Comparison of ENCODE assay signal across 11 mouse cellular contexts in the genomic region with DNA sequence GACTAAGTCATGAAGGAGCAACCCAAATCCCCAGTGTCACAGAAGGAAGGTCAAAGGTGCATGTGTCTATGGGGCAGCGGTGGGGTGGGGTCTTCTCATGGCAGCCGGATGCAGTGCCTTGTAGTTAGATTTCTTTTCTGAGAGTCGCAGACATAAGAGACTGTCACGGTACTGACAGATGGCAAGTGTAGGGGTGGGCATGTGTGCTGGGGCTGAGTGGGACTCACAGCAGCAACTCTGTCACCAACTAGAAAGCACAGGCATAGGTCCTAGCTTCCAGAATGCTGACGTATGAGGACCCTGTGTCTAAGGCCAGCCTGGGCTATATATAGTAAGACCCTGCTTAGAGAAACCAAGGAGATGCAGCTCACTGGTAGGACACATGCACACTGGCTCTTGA. TPM values are rescaled to one million over a fixed set of nuclear protein-coding genes. Genes with fewer than 3 reads are reported as not detected.
DNase-seq lines count a peak whose midpoint lies in the region; ATAC-seq and TF ChIP-seq lines count a peak whose summit lies in the region.
"Had no signal": no experiment of that assay in that cellular context is flagged by ENCODE, and none has a peak within 500 bp of the region (broad histone marks: within the 10 kb centered on the region; RNA-seq: fewer than 3 reads in every experiment).

No protein-coding gene starts in this region.

- H3K27me3 ChIP-seq in heart, embryonic 10.5 days (ENCODE audit: insufficient read depth, poor library complexity, severe bottlenecking) = no peaks in the 10 kb centered on the region
- H3K27me3 ChIP-seq in midbrain, embryonic 16.5 days (ENCODE audit: control insufficient read depth, insufficient read depth, low read depth, low read length) = no peaks in the 10 kb centered on the region
- H3K27me3 ChIP-seq in midbrain, embryonic 11.5 days (ENCODE audit: control insufficient read depth, insufficient read depth, low read length) = no peaks in the 10 kb centered on the region
- H3K27me3 ChIP-seq in small intestine, adult 2 months (ENCODE audit: control insufficient read depth, insufficient read depth, low read length) = no peaks in the 10 kb centered on the region
- H3K27me3 ChIP-seq: neural tube, embryonic 12.5 days had no signal

- TF ChIP-seq CTCF in small intestine, adult 2 months (IDR thresholded peaks at IDR 0.05; ENCODE audit: extremely low read depth, insufficient read length, insufficient replicate concordance, low read depth, low read length) = no peak

- intact Hi-C loops in heart, postnatal 10 days (cut with DNase I) = no loop called here

- TF ChIP-seq POLR2A in small intestine, adult 2 months (IDR thresholded peaks at IDR 0.05; ENCODE audit: low read depth, low read length) = no peak

- no peak; the same call in 1 of the 2 replicates for ATAC-seq in midbrain, embryonic 16.5 days
- no peak for ATAC-seq in midbrain, embryonic 11.5 days (ENCODE audit: low FRiP score)
- ATAC-seq in megakaryocyte, adult 5-6 weeks (ENCODE audit: poor library complexity, severe bottlenecking) = no peak
- ATAC-seq: CD4-positive, CD25-positive, alpha-beta regulatory T cell, adult 4 months had no signal

- peaks cover 11% of the 10 kb centered on the region for H3K4me1 ChIP-seq in heart, embryonic 10.5 days
- peaks cover 6% of the 10 kb centered on the region for H3K4me1 ChIP-seq in midbrain, embryonic 16.5 days (ENCODE audit: control insufficient read depth, insufficient read depth, low read length)
- H3K4me1 ChIP-seq in midbrain, embryonic 11.5 days (ENCODE audit: control insufficient read depth, insufficient read depth, low read length) = no peaks in the 10 kb centered on the region
- H3K4me1 ChIP-seq in small intestine, adult 2 months (ENCODE audit: control insufficient read depth, insufficient read depth, insufficient read length, low read length) = peaks cover 16% of the 10 kb centered on the region
- H3K4me1 ChIP-seq: neural tube, embryonic 12.5 days had no signal

- no peaks in the 10 kb centered on the region for H3K9me3 ChIP-seq in heart, embryonic 10.5 days
- no peaks in the 10 kb centered on the region for H3K9me3 ChIP-seq in midbrain, embryonic 16.5 days (replicated peaks; ENCODE audit: control insufficient read depth, low read length, poor library complexity, severe bottlenecking)
- H3K9me3 ChIP-seq in midbrain, embryonic 11.5 days (ENCODE audit: control insufficient read depth, low read length) = no peaks in the 10 kb centered on the region
- H3K9me3 ChIP-seq: neural tube, embryonic 12.5 days had no signal

- 67% methylated on average over 5 of the region's 5 CpGs for WGBS in heart, embryonic 10.5 days
- WGBS in midbrain, embryonic 16.5 days = 59% methylated on average over 5 of the region's 5 CpGs
- WGBS in midbrain, embryonic 11.5 days = 66% methylated on average over 5 of the region's 5 CpGs
- WGBS in small intestine, adult 2 months = 86% methylated on average over 5 of the region's 5 CpGs

- H3K4me2 ChIP-seq in midbrain, embryonic 16.5 days (ENCODE audit: low read length) = no peak overlapping the region
- H3K4me2 ChIP-seq in midbrain, embryonic 11.5 days = no peak overlapping the region
- H3K4me2 ChIP-seq: neural tube, embryonic 12.5 days had no signal

- H3K36me3 ChIP-seq in heart, embryonic 10.5 days = no peaks in the 10 kb centered on the region
- H3K36me3 ChIP-seq in midbrain, embryonic 16.5 days (ENCODE audit: control insufficient read depth, insufficient read depth, low read length) = no peaks in the 10 kb centered on the region
- H3K36me3 ChIP-seq in midbrain, embryonic 11.5 days (ENCODE audit: control insufficient read depth, insufficient read depth, low read length) = no peaks in the 10 kb centered on the region
- H3K36me3 ChIP-seq in small intestine, adult 2 months (ENCODE audit: control insufficient read depth, insufficient read depth, low read length) = no peaks in the 10 kb centered on the region
- H3K36me3 ChIP-seq: neural tube, embryonic 12.5 days had no signal

- H3K27ac ChIP-seq in heart, embryonic 10.5 days = peak overlapping the region; percentile 44; the same call in 1 of the 2 replicates
- 0 out of 2 replicates have a peak overlapping the region, but pooled peaks have one; percentile 0 for H3K27ac ChIP-seq in midbrain, embryonic 16.5 days (ENCODE audit: low read length)
- no peak overlapping the region for H3K27ac ChIP-seq in midbrain, embryonic 11.5 days (ENCODE audit: low read depth, low read length)
- H3K27ac ChIP-seq in small intestine, adult 2 months (ENCODE audit: insufficient read depth, low read depth, low read length) = peak overlapping the region; percentile 58
- H3K27ac ChIP-seq: neural tube, embryonic 12.5 days had no signal

- no peak overlapping the region for H3K9ac ChIP-seq in midbrain, embryonic 16.5 days (ENCODE audit: low read depth, low read length)
- no peak overlapping the region for H3K9ac ChIP-seq in midbrain, embryonic 11.5 days (ENCODE audit: low read length)
- H3K9ac ChIP-seq: neural tube, embryonic 12.5 days had no signal

- H3K4me3 ChIP-seq in heart, embryonic 10.5 days = no peak overlapping the region
- no peak overlapping the region for H3K4me3 ChIP-seq in midbrain, embryonic 16.5 days (ENCODE audit: low read depth, low read length)
- no peak overlapping the region for H3K4me3 ChIP-seq in midbrain, embryonic 11.5 days (ENCODE audit: low read depth, low read length)
- H3K4me3 ChIP-seq in small intestine, adult 2 months (ENCODE audit: low read depth, low read length) = no peak overlapping the region
- H3K4me3 ChIP-seq: neural tube, embryonic 12.5 days had no signal

- no peak for DNase-seq in heart, embryonic 10.5 days (ENCODE audit: low spot score)
- no peak for DNase-seq in heart, postnatal 10 days
- no peak for DNase-seq in midbrain, embryonic 11.5 days (ENCODE audit: low spot score, missing footprints)
- DNase-seq in layer of hippocampus, adult 8-10 months (ENCODE audit: low spot score in 2 of 2) = peak; percentile 55 to 63
- no peak for DNase-seq in spleen, adult 12 weeks (ENCODE audit: low spot score)
- DNase-seq: thymus, postnatal 4 days had no signal

RNA-seq across cellular contexts. Expression of a gene that starts 12.7 kb away (rescaled TPM):
- polyA plus RNA-seq in heart, embryonic 10.5 days (2016; fragmentation: Nextera tagmentation; extraction: Ambion mirVana) = 0.14 and 0.29 TPM in 2 replicates
- not detected for total RNA-seq in heart, postnatal 10 days (2021)
- polyA plus RNA-seq in midbrain, embryonic 16.5 days (2015; fragmentation: Nextera tagmentation; extraction: Ambion mirVana) = not detected in 2 replicates
- polyA plus RNA-seq in midbrain, embryonic 11.5 days (2014; fragmentation: Nextera tagmentation; extraction: Ambion mirVana) = not detected in 2 replicates
- total RNA-seq in layer of hippocampus, adult 8-10 months (2022) = not detected
- polyA plus RNA-seq in small intestine, adult 2 months (2012; rRNA removed) = 0.11 TPM in 1 of 2 replicates, not detected in the other
- not detected in 2 replicates for total RNA-seq in megakaryocyte, adult 5-6 weeks (2015)
- not detected in 2 replicates for total RNA-seq in megakaryocyte, adult 5-6 weeks (2017)
- polyA plus RNA-seq: CD4-positive, CD25-positive, alpha-beta regulatory T cell, adult 4 months; neural tube, embryonic 12.5 days had no signal

Comparison
In these comparisons a context has a peak if more than half of its experiments do, and no peak if none do; other contexts are left out.
1. DNase-seq: peak in layer of hippocampus, adult 8-10 months (2 of 2); none in heart, embryonic 10.5 days (single experiment), heart, postnatal 10 days (0 of 2), midbrain, embryonic 11.5 days (single experiment) and spleen, adult 12 weeks (single experiment).